Mouse (Mus musculus) embryonic fibroblast, embryonic 13.5 days (primary cell): ENCODE measurements around the gene 2510002D24Rik. TPM values are rescaled to one million over a fixed set of nuclear protein-coding genes. Genes with fewer than 3 reads are reported as not detected.

Experiments used
- H3K27ac ChIP-seq: 2 replicates; pipeline ENCODE4 v1.5.1; 2012; ENCODE audit warnings: low read length, control low read depth, inconsistent platforms; ENCODE audit not compliant: insufficient read depth
- H3K4me1 ChIP-seq: 2 replicates; pipeline ENCODE4 v1.6.1; 2011; ENCODE audit warnings: low read length; ENCODE audit not compliant: control insufficient read depth, insufficient read depth
- H3K4me3 ChIP-seq: 2 replicates; pipeline ENCODE4 v1.5.1; 2011; ENCODE audit warnings: mild to moderate bottlenecking, control low read depth, low read length; ENCODE audit not compliant: insufficient read depth
- CTCF ChIP-seq: IDR thresholded peaks from 2 replicates; pipeline ENCODE4 v1.5.1; 2011; ENCODE audit warnings: mild to moderate bottlenecking, control low read depth, low read length, moderate library complexity, borderline replicate concordance; ENCODE audit not compliant: insufficient read depth
- POLR2A ChIP-seq: IDR thresholded peaks from 2 replicates; pipeline ENCODE4 v1.6.1; 2011; ENCODE audit warnings: low read depth, mild to moderate bottlenecking, control low read depth, low read length, moderate library complexity
- polyA plus RNA-seq: library from polyadenylated mRNA; stranded (reverse); fragments of >200 nt; gene quantifications from 2 replicates; pipeline ENCODE4 v1.2.4, GENCODE M21; 2011; ENCODE audit warnings: low read depth; ENCODE audit not compliant: missing spikeins, insufficient read length

Gene 2510002D24Rik
- polyA plus RNA-seq, 1 experiment: 11.7 TPM

DNA sequence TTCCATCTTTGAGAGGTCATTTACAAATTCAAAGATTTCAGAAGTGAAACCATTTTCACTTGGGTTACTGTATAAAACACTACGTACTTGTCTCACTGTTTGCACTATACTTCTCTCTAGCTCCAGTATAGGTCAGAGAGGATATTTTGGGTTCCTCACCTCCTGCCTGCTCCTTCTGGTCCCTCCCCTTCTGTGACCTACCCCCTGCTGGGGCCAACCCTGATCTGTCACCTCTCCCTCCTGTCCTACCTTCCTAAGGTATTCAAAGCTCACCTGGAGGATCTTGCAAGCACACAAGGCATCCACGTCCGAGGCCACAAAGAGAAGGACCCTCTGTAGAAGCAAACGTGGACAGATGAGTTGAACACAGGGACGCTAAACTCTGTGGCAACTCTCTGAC lies 25.3 kb upstream of the 2510002D24Rik start:
- Histone ChIP-seq H3K4me3 (peak overlapping the region; percentile 80), H3K27ac (no peak overlapping the region)
- no peak for TF ChIP-seq POLR2A
- TF ChIP-seq CTCF: no peak

GRCm38 (mm10) chr16:18811468-18812384 lies 24.7 kb upstream of the 2510002D24Rik start, which contains the start of the genes Ufd1 and Cdc45:
Ufd1 (plus strand) TSS chr16:18811779.
Cdc45 (minus strand) TSS chr16:18811987.
- Histone ChIP-seq H3K27ac (peak within 1 kb of the TSS; percentile 75), H3K4me1 (peaks cover 6% of the 10 kb centered on the region; the same call in 1 of the 2 replicates), H3K4me3 (peak within 1 kb of the TSS; percentile 80)
- TF ChIP-seq POLR2A (peak; percentile 77), CTCF (no peak)

More for the DNA sequence above, 25.3 kb upstream of the 2510002D24Rik start:
- peaks cover 6% of the 10 kb centered on the region; the same call in 1 of the 2 replicates for H3K4me1 ChIP-seq

- Histone ChIP-seq H3K27ac (peak overlapping the region; percentile 75), H3K4me3 (peak overlapping the region; percentile 80), H3K4me1 (peaks cover 6% of the 10 kb centered on the region; the same call in 1 of the 2 replicates)
- no peak for TF ChIP-seq POLR2A
- TF ChIP-seq CTCF: no peak
Measured at GRCm38 (mm10) chr16:18812385-18812910, 23.9 kb upstream of the 2510002D24Rik start.

DNA sequence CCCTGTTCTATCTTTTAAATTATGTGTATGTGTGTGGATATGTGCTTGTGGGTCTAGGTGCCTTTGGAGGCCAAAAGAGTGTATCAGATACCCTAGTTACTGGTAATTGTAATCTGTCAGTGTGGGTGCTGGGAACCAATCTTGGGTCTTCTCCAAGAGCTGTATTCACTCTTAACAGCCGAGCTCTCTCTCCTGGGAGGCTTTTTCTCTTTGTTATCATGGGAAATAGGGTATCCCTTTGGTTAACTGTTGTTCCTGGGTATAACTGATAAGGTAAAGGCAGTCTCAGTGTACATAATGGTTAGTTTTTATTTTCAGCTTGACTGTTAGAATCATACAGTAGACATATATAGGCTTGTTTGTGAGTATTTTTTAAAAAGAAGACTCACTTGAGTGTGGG lies 14.0 kb upstream of the 2510002D24Rik start:
- TF ChIP-seq POLR2A (no peak), CTCF (no peak)
- no peak overlapping the region for H3K27ac ChIP-seq
- no peaks in the 10 kb centered on the region for H3K4me1 ChIP-seq
- H3K4me3 ChIP-seq: no peak overlapping the region

DNA sequence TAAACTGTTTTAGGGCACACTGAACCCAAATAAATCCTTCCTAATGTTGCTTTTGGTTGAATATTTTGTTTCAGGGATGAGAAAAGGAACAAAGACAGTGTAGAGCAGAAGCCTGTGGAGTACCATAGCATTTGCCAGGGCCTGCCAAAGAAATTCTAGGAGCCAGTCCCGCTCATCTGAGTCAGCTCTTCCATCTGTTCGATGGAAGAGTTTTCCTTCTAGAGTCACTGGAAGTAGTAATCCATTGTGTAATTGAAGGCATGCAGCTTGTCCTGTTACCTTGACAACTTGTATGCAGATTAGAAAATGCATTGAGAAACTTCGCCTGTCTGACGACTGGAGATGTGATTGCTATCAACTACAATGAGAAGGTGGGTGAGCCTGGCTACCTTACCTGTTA lies 13.5 kb upstream of the 2510002D24Rik start:
- no peak overlapping the region for H3K4me3 ChIP-seq
- no peaks in the 10 kb centered on the region for H3K4me1 ChIP-seq
- no peak overlapping the region for H3K27ac ChIP-seq
- TF ChIP-seq CTCF (no peak), POLR2A (no peak)

DNA sequence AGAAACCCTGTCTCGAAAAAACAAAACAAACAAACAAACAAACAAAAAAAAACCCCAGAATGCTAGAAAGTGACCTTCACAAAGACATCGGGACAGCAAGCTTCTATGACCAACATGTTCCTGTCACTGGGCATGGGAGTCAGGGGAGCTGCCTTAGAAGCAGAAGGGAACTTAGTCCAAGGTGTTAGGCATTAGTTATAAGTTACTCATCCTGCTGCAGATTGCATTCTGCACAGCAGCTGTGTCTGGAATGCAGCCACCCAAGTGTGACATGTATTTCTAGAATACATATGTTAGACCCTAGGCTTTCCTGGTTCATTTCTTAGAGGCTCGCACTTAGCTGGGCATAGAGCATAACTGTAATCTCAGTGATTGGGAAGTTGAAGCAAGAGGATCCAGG lies 7.7 kb upstream of the 2510002D24Rik start:
- H3K4me1 ChIP-seq: no peaks in the 10 kb centered on the region
- no peak for TF ChIP-seq POLR2A
- no peak for TF ChIP-seq CTCF
- H3K27ac ChIP-seq: no peak overlapping the region
- no peak overlapping the region for H3K4me3 ChIP-seq

DNA sequence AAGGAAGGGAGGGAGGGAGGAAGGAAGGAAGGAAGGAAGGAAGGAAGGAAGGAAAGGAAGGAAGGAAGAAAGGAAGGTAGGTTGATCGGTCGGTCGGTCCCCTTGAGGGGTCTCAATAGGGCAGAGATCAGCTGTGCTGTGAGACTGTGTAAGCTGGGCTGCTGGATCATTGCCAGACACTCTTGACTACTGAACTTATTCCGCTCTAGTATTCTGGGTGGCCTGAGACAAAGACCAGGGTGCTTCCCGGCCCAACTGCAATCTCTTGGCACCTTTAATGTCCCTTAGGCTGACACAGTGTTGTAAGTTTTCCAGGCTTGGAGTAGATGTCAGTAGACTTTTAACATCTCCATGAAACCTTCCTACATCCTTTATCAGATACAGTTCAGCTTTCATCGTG lies 7.3 kb upstream of the 2510002D24Rik start:
- TF ChIP-seq CTCF (no peak), POLR2A (no peak)
- H3K27ac ChIP-seq: no peak overlapping the region
- H3K4me3 ChIP-seq: no peak overlapping the region
- no peaks in the 10 kb centered on the region for H3K4me1 ChIP-seq

GRCm38 (mm10) chr16:18833486-18833885 lies 2.9 kb upstream of the 2510002D24Rik start:
- H3K4me3 ChIP-seq: no peak overlapping the region
- TF ChIP-seq POLR2A (no peak), CTCF (no peak)
- peaks cover 2% of the 10 kb centered on the region; the same call in 1 of the 2 replicates for H3K4me1 ChIP-seq
- H3K27ac ChIP-seq: no peak overlapping the region

DNA sequence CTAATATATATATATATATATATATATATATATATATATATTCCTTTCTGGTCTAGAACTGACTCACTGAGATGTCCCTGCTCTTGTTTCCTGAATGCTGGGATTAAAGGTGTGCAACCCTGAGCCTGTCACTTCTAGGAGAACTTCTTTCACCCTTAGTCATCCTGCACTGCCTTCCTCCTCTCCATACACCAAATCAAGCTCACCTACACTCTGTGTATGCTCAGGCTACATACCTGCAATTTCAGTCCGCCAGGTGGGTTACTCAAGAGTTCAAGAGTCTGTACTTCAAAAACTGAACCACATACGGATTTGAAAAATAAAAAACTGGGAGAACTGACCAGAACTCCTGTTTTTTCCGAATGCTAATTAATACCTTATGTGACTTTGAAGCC lies 308 bp upstream of the 2510002D24Rik start:
- H3K4me3 ChIP-seq: no peak overlapping the region
- TF ChIP-seq CTCF: no peak
- no peak for TF ChIP-seq POLR2A
- no peak overlapping the region for H3K27ac ChIP-seq
- peaks cover 2% of the 10 kb centered on the region; the same call in 1 of the 2 replicates for H3K4me1 ChIP-seq

- Histone ChIP-seq H3K27ac (no peak overlapping the region), H3K4me3 (no peak overlapping the region), H3K4me1 (peaks cover 2% of the 10 kb centered on the region; the same call in 1 of the 2 replicates)
- TF ChIP-seq POLR2A: no peak
- TF ChIP-seq CTCF: no peak
Measured at GRCm38 (mm10) chr16:18838346-18838745, 2.0 kb downstream of the 2510002D24Rik start.
